Mouse (Mus musculus): ENCODE data around the gene Fat4.

The Fat4 gene

DNA sequence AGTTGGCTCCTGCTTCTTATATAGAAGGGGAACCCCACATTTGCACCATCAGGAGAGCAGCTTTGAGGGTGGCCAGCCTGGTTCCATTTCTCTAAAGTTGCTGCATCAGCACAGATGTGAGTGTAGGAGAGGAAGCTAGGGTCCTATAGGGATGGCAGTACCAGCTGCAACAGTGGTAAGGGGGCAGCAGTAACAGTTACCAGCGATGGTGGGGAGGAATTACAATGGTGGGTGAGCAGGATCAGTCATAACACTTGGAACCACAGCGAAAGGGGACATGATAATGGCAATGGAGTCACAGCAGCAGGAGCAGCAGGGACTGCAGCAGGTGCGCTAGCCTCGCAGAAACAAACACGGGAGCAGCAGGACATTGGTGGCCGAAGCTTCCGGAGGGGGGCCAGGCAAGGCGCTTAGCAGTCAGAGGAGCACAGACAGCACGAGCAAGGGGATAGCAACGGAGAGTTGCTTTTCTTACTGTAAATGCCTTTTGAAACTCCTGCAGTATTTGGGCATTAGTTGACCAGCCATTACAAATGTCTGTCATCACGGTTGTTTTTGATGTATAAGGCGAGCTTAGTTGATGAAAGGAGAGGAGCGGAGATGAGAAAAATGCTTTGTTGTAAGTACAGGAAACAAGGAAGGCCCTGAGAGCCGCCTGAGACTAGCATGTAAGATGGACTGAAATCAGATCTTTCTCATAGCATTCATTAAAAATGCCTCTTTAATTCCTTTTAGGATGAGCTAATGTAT lies 21.1 kb downstream of the Fat4 start:
- DNase-seq (ENCODE audit: low spot score) = no peak

DNA sequence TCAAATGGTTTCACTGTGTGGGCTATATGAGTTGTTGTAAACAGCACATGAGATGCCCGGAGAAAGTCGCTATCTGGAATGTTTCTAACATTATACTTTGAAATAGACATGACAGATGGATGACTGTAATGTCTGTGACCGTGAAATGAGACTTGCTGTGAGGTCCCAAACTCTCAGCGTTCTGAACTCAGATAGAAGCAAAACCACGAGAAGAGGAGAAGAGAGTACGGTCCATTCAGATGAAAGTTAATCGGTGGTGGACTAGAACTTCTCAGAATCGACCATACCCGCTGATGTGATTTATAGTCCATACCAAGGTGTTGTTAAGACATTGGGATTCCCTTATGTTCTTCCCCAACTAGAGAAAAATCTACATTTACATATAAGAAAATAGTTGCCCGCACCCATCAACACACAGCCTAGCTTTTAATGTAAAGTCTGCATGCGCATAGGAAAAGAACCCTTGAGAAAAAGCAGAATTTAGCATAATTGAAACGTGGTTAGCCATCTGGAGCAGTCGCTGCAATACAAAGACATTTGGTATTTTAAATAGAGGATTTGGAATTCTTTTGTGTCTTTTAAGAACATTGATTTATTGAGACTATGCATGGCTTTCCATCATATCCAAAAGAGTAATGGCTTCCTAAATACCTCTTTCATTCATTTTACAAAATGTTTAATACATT lies 21.8 kb downstream of the Fat4 start:
- no peak for DNase-seq (ENCODE audit: low spot score)

DNA sequence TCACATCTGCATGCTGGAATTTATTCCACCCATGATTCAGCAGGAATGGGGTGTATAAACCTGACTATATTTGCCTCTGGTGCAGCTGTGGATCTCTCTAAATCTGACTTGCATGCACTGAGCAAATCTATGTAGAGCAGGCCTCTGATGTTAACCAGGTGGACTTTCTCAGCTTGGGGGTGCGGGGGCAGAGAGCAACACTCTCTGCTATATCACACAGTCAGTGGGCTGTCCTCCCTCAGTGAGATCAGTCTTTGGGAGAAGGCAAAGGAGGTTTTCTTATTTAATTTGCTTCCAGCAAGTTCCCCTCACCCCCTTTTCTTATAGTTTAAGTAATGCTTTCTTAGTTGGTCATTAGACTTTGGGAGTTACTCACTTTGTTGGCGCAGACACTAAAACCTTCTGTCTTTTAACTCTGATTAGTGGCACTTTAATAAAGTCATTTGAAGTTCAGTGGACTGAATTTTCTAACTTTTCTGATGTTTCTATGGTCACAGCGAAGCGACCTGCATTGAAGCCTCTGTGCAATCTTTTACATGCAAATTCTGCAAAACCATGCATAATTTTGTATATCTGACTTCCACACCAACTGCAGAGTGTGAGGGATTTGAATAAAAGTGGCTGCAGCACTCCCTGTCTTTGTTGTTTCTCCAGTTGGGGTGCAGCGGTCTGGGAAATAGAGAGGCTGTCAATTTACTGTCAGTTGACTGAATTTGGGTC lies 26.2 kb downstream of the Fat4 start:
- no peak for DNase-seq (ENCODE audit: low spot score)

DNA sequence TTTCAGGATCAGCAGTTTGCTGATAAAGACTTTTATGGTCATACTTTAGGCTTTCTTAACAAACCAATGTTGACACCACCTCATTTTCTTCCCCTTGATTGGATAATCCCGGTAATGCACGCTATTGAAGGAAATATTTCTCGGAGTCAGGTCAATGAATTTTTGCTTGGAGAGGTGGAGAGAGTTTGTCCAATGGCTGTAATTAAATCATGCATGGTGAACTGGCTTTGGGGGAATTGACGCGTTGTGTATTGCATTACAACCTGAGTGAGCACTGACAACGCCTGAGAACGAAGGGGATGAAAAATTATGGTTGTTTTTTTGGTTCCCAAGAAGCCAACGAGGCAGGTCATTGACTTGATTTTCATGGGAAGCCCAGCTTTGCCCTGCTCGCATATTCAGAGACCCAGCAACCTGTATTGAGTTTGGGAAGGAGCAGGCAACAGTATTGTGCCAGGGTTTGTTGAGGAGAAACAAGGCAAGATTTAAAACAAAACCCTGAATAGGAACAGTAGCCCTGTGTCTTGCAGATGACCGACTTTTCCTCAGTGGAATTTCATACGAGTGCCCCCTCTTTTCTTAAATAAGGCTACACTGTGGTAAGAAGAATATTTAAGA lies 26.9 kb downstream of the Fat4 start:
- DNase-seq (ENCODE audit: low spot score) = no peak

DNA sequence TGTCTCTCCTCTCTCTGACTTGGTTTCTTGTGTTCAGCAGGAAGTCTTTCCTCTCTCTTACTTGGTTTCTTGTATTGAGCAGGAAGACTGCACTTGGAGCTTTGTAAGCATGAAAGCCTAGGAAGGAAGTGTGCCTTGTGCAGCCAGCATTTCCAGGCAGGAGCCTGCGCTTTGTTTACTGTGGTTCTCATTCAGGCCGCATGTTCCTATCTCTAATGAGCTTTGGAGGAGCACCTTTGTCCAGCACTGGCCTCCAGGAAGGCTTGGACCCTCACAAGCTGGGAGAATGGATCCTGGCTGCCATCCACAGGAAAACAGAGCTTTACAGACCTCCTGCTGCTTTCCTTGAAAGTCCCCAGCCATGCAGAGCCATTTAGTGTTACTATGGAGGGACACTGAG lies 32.2 kb downstream of the Fat4 start:
- DNase-seq (ENCODE audit: low spot score) = no peak

DNA sequence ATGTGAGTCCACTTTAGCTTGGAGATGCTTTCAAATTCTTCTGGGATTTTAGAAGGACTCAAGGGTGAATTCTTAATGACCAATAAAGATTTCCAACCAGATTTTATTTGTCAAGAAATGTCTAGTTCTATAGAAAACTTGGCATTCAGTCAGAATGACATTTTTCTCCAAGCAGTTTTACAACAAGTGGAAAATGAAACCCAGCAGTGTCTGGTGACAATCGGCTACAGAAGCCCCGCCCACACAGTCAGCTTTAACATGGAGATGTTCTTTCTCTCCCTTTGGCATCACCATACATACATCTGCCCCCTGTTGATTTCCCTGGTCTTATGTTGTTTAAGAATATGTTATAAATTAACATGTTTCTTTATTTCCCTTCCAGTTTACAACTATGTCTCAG lies 34.3 kb downstream of the Fat4 start:
- no peak for DNase-seq (ENCODE audit: low spot score)

DNA sequence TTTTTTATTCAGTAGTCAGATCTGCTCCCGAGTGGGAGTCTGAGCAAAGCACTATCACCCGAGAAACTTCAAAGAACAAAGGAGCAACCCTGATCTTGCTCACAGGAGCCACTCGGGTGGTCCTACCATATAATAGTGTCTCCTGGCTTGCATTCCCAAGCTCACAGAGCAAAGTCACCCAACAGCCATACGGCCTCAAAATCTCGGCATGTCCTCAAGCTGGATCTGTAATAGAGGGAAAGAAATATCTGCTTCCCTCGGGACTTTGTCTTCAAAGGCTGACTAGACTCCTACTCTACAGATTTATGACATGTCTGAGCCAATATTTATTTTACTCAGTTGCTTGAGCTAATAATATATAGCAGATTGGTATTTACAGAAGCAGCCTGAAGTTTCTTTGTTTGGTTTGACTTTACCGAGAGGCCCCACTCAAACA lies 36.5 kb downstream of the Fat4 start:
- no peak for DNase-seq (ENCODE audit: low spot score)

DNA sequence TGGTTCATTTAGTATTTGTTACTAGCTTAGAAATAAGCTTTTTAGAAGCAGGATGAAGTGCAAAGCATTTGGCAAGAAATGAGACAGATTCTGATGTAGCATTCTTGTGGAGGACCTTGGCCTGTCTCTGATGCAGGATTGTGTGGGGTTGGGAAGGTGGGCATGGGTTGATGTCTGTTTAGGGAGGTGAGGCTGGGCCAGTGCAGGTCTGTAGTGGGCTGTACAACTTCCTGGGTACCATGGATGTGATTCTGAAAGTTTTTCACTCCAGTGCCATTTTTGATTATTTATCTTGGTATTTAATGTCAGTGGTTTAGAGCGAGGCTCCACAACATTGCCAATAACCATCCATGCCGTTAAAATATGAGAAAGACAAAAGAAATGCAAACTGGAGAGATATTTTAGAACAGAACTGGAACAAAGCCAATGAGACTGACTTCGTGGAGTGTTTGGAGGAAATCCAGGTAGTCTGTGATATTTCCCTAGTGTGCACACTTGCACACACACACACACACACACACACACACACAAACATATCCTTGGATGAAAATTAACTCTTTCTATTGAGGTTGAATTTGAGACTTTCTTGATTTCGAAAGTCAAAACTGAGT lies 41.4 kb downstream of the Fat4 start:
- no peak for DNase-seq (ENCODE audit: low spot score)

DNA sequence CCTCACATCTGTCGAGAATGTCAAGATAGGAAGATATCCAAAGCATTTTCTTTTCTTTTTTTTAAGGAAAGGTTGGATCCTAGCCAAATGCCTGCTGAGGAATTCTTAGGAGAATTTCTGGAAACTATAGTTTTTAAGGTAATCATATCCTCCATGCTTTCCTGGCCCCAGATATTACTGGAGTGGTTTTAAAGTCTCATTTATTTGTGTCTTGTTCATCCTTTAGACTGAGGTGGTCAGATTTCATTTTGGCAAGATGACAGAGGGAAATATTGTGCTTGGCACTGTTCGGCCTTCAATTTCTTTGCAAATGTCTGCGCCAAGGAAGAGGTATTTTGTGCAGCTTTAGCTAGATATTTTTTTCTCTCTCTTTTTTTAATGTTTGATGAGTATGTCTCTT lies 42.0 kb downstream of the Fat4 start:
- DNase-seq (ENCODE audit: low spot score) = no peak

DNA sequence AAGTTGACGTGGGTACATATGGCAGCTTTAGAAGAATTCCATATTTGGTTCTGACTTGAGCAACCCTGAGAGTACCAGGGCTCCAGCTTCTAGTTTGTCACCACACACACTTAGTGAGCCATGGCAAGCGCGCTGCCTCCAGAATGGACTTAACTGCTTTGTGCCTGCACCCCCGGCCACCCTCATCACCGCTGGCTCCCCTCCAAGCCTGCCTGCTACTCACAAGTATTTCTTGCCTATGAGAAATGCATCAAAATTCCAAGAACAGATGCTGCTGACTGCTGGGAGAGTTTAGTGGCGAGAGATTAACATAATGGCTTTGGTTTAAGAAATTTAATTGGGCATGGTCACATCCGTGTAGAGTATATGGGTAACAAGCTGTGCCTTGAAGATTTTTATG lies 48.0 kb downstream of the Fat4 start:
- peak; percentile 7 for DNase-seq (ENCODE audit: low spot score)

DNA sequence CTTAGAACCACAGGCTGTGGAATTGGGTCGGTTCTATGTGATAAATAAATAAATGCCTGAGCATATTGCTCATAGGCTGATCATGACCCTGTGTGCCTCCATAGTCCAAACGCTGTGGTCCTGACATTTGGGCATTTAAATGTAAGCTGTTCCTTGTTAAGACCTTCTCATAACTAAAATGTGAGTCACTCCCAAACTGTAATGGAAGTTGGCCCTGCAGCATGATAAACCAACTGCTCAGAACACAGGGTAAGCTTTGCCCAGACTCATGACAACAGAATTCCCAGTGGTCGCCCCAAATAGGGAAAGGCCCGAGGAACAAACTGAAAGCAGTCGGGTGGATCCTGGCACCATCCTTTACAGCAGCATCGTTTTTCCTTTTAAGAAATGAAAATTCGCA lies 49.7 kb downstream of the Fat4 start:
- no peak for DNase-seq (ENCODE audit: low spot score)

DNA sequence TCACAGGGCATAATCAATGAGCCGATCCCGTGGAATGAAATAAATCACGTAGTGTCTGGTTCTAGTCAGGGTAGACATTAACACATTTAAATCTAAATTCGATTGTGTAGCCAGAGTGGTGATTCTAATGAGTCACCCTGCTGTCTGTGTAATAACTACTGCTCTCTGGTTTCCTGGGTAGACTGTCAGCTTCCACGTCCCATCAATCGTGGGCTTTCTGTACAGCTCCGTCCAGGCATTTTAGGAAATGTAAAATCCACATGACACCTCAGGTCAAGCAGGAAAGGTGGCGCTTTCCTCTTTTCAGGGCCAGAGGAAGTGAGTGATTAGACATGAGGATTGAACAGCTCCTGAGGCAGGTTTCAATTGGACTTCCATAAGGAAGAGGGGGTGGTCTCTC lies 50.4 kb downstream of the Fat4 start:
- no peak for DNase-seq (ENCODE audit: low spot score)

DNA sequence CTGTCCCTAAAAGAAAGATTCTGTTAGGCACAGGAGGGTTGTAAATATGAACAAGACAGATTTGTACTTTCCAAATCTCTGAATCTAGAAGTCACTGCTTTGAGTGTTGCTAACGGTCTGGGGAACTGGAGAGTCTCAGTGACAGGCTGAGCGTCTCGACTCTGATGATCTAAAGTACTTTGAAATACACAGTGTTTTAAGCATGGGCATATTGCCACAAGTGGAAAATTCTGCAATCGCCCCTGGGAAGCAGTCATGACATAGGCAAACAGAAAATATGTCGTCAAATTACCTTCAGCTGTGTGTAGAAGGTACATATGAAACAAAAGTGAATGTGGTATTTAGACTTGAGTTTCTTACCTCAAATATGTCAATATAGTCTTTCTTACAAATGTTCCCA lies 51.4 kb downstream of the Fat4 start:
- no peak for DNase-seq (ENCODE audit: low spot score)

DNA sequence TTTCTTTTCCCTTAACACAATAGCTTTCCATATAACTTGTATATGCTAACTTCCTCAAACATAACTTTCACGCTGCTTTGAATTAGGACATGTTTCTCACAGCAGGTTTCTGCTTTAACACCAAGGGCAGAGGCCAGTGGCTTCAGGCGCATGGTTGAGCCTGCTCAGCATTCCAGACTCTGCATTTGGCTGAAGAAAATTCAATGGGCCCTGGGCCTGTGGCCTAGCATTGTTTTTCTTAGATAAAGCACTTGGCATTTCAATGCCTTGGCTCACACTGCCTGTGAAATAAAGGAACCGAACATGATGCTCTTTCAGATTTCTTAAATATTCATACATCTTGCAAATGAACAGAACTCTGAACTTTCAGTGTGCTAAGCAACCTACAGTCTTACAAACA lies 52.8 kb downstream of the Fat4 start:
- no peak for DNase-seq (ENCODE audit: low spot score)

DNA sequence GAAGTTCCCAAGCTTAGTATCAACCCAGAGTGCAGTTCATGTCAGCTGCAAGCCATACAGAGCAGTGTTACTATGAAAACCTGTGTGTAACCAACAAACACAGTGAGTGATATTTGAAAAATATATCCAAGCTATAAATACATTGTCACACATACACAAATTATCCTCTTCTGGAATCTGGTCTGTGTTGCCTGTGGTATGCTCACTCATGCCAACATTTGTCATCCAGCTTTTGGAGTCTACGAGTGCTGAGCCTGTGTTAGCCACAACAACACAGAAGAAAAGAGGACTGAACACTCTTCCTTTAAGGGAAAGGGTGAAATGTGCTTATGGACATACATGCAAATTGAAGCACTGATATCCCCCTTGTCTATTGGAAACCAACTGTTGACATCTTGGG lies 53.6 kb downstream of the Fat4 start:
- no peak for DNase-seq (ENCODE audit: low spot score)

DNA sequence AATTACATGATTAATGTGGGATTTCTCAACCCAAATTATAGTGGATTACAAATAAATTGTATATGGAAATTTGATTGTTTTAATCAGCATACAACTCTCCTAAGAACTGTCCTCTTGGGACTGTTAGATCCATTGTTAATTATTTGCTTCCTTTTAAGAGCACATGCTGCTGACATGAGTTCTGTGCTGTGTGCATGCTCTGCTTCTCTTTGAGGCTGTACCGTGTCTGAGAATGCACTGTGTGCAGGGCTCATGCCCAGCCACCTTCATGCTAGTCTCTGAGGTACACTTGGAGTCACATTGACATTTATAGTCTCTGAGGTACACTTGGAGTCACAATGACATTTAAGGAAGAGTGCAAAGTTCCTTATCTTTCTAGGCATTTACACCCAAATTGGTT lies 58.4 kb downstream of the Fat4 start:
- DNase-seq (ENCODE audit: low spot score) = no peak

DNA sequence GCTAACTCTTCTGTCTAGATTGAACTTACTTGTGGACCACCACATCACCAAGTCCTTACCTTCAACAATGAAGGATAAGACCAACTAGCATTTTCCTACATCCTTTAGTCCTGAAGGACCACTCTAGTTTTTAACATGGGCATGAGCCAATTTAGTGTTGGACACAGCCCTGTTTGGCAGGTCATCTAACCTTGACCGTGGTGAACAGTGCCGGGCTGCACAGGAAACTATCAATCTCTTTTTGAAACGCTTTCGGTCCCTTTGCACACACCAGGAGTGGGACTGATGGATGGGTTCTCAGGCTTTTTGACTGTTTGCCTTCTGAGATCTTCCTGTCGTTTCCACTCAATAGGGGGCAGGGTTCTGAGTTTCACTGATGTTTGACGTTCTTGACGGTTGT lies 61.0 kb downstream of the Fat4 start:
- DNase-seq (ENCODE audit: low spot score) = no peak

DNA sequence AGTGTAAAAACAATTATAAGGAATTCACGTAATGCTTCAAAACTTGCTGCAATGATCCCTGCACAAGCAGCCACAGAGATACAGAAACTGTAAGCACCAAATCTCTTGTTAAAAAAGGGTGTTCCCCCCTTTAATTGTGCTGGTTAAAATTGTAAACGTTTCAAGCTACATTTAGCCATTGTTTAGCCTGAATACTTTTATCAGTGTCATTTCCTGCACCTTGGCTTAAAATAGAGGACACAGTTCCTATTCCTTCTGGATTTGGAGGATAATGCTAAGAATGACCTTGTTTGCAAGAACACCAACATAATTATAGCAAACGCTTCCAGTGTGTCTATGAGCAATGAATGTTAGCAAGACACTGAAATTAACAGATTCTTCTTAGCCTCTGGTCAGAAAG lies 65.9 kb downstream of the Fat4 start:
- DNase-seq (ENCODE audit: low spot score) = no peak

DNA sequence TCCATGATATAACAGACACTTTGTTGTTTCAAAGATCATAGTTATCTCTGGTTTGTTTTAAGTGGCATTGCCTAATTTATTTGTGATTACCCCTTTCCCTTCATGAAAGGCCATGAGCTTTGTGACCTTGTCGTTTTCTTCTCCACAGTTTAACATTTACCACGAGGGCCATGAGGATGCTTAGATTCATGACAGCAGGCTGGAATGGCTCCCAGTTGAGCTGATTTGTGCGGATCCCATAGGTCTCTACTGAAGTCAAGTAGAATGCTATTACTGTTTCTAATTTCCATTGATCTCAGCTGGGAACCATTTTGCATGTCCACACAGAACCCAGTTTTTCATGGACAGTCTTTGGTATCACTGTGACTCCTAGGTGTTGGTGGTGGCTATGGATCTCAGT lies 67.5 kb downstream of the Fat4 start:
- DNase-seq (ENCODE audit: low spot score) = no peak

DNA sequence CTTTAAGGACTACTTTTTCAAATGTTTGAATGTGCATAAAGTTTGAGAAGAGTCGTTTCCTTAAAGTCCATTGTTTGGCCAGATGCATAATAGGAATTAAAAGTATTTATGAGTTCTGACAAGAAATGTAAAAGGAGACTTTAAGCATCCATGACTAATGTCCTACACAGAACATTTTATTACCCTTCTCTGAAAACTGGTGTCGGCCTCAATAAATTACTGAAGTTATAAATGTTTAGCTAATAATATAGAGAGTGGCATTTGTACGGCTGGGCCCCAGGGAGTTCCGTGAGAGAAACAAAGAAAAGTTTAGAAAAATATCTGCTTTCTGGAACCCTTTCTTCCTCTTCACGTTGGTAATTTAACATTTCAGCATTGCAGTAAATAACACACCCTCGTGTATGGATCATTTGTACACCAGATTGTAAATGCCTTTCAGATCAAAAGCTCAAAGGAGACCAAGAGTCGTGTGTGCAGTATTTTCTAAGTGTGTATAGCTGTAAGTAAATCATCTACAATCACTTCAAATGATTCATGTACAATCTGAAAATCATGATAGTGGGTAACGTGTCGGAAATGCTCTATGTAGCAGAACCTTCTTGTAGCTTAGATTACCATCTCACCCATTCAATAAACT lies 69.4 kb downstream of the Fat4 start:
- no peak for DNase-seq (ENCODE audit: low spot score)

DNA sequence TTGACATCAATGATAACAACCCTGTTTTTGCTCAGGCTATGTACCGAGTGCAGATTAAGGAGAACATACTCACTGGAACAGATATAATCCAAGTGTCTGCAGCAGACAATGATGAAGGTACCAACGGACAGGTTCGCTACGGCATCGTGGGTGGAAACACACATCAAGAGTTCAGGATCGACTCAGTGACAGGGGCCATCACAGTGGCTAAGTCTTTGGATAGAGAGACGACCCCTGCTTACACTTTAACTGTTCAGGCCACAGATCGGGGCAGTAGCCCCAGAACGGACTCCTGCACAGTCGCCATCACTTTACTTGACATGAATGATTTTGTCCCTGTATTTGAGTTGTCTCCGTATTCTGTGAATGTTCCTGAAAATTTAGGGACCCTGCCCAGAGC lies 70.4 kb downstream of the Fat4 start:
- DNase-seq (ENCODE audit: low spot score) = no peak

DNA sequence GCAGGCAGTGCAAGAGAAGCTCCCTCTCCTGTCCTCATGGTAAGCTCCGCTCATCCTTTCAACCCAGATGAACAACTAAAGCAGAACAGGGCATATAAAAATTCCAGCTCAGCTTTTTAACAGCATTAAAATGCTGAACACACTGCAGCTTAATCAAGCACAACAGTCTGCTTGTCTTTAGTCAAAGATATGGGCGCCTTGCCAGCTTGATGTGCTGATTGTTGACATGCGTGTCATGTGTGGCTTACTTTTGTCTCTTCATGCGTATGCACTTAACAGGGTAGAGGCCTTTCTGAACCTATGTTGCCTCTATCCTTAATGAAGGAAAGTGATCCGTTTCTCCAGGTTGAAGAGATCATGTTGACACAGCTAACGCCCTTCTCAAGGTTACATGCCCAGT lies 75.6 kb downstream of the Fat4 start:
- no peak for DNase-seq (ENCODE audit: low spot score)

Measured in urinary bladder, postnatal 25 days (tissue).